Mouse (Mus musculus): ENCODE data around the gene Foxa1. TPM values are rescaled to one million over a fixed set of nuclear protein-coding genes. Genes with fewer than 3 reads are reported as not detected.

Foxa1 gene
- polyA plus RNA-seq, 1 experiment = 1.2 TPM

- H3K4me3 ChIP-seq (ENCODE audit: insufficient read depth, low read length) = no peak overlapping the region
- no peak overlapping the region for H3K27ac ChIP-seq (ENCODE audit: insufficient read depth, low read length)
- H3K4me1 ChIP-seq (ENCODE audit: control insufficient read depth, insufficient read depth, low read length) = no peaks in the 10 kb centered on the region
- no peak for TF ChIP-seq POLR2A (IDR thresholded peaks at IDR 0.05; ENCODE audit: low read depth, low read length)
- TF ChIP-seq CTCF (IDR thresholded peaks at IDR 0.05; ENCODE audit: borderline replicate concordance, insufficient read depth, low read length) = no peak
Measured at GRCm38 (mm10) chr12:57549667-57550160, 3.0 kb upstream of the Foxa1 start.

- H3K27ac ChIP-seq (ENCODE audit: insufficient read depth, low read length) = no peak overlapping the region
- no peak for TF ChIP-seq POLR2A (IDR thresholded peaks at IDR 0.05; ENCODE audit: low read depth, low read length)
- TF ChIP-seq CTCF (IDR thresholded peaks at IDR 0.05; ENCODE audit: borderline replicate concordance, insufficient read depth, low read length) = no peak
- H3K4me3 ChIP-seq (ENCODE audit: insufficient read depth, low read length) = no peak overlapping the region
- no peaks in the 10 kb centered on the region for H3K4me1 ChIP-seq (ENCODE audit: control insufficient read depth, insufficient read depth, low read length)
Measured at GRCm38 (mm10) chr12:57548981-57549666, 2.4 kb upstream of the Foxa1 start.

- TF ChIP-seq CTCF (IDR thresholded peaks at IDR 0.05; ENCODE audit: borderline replicate concordance, insufficient read depth, low read length) = peak; percentile 19; the same call in 1 of the 2 replicates
- TF ChIP-seq POLR2A (IDR thresholded peaks at IDR 0.05; ENCODE audit: low read depth, low read length) = no peak
- Histone ChIP-seq H3K4me1 (ENCODE audit: control insufficient read depth, insufficient read depth, low read length) (no peaks in the 10 kb centered on the region), H3K4me3 (ENCODE audit: insufficient read depth, low read length) (no peak overlapping the region), H3K27ac (ENCODE audit: insufficient read depth, low read length) (no peak overlapping the region)
Measured at GRCm38 (mm10) chr12:57548352-57548980, 1.8 kb upstream of the Foxa1 start.

- TF ChIP-seq CTCF (IDR thresholded peaks at IDR 0.05; ENCODE audit: borderline replicate concordance, insufficient read depth, low read length) (no peak), POLR2A (IDR thresholded peaks at IDR 0.05; ENCODE audit: low read depth, low read length) (no peak)
- Histone ChIP-seq H3K4me3 (ENCODE audit: insufficient read depth, low read length) (no peak overlapping the region), H3K27ac (ENCODE audit: insufficient read depth, low read length) (no peak overlapping the region), H3K4me1 (ENCODE audit: control insufficient read depth, insufficient read depth, low read length) (no peaks in the 10 kb centered on the region)
Measured at GRCm38 (mm10) chr12:57547890-57548289, 1.2 kb upstream of the Foxa1 start.

GRCm38 (mm10) chr12:57545371-57546241 is 1.1 kb downstream of the Foxa1 start:
- TF ChIP-seq CTCF (IDR thresholded peaks at IDR 0.05; ENCODE audit: borderline replicate concordance, insufficient read depth, low read length) = no peak
- TF ChIP-seq POLR2A (IDR thresholded peaks at IDR 0.05; ENCODE audit: low read depth, low read length) = no peak
- H3K27ac ChIP-seq (ENCODE audit: insufficient read depth, low read length) = no peak overlapping the region
- peak overlapping the region; percentile 22 for H3K4me3 ChIP-seq (ENCODE audit: insufficient read depth, low read length)
- no peaks in the 10 kb centered on the region for H3K4me1 ChIP-seq (ENCODE audit: control insufficient read depth, insufficient read depth, low read length)

GRCm38 (mm10) chr12:57544641-57545370 is 1.9 kb downstream of the Foxa1 start:
- Histone ChIP-seq H3K4me1 (ENCODE audit: control insufficient read depth, insufficient read depth, low read length) (no peaks in the 10 kb centered on the region), H3K27ac (ENCODE audit: insufficient read depth, low read length) (no peak overlapping the region), H3K4me3 (ENCODE audit: insufficient read depth, low read length) (peak overlapping the region; percentile 28)
- TF ChIP-seq POLR2A (IDR thresholded peaks at IDR 0.05; ENCODE audit: low read depth, low read length) = no peak
- TF ChIP-seq CTCF (IDR thresholded peaks at IDR 0.05; ENCODE audit: borderline replicate concordance, insufficient read depth, low read length) = no peak

- Histone ChIP-seq H3K4me3 (ENCODE audit: insufficient read depth, low read length) (no peak overlapping the region), H3K4me1 (ENCODE audit: control insufficient read depth, insufficient read depth, low read length) (no peaks in the 10 kb centered on the region), H3K27ac (ENCODE audit: insufficient read depth, low read length) (no peak overlapping the region)
- TF ChIP-seq POLR2A (IDR thresholded peaks at IDR 0.05; ENCODE audit: low read depth, low read length) (no peak), CTCF (IDR thresholded peaks at IDR 0.05; ENCODE audit: borderline replicate concordance, insufficient read depth, low read length) (no peak)
Measured at GRCm38 (mm10) chr12:57543627-57543991, 3.1 kb downstream of the Foxa1 start.

GRCm38 (mm10) chr12:57542746-57543626 is 3.7 kb downstream of the Foxa1 start:
- TF ChIP-seq CTCF (IDR thresholded peaks at IDR 0.05; ENCODE audit: borderline replicate concordance, insufficient read depth, low read length) = no peak
- no peak for TF ChIP-seq POLR2A (IDR thresholded peaks at IDR 0.05; ENCODE audit: low read depth, low read length)
- no peak overlapping the region for H3K4me3 ChIP-seq (ENCODE audit: insufficient read depth, low read length)
- H3K27ac ChIP-seq (ENCODE audit: insufficient read depth, low read length) = no peak overlapping the region
- no peaks in the 10 kb centered on the region for H3K4me1 ChIP-seq (ENCODE audit: control insufficient read depth, insufficient read depth, low read length)

All from embryonic fibroblast, embryonic 13.5 days (primary cell).